Mouse (Mus musculus) CD4-positive, CD25-positive, alpha-beta regulatory T cell, adult 2 months (primary cell): ENCODE data around the gene Jaml.
A peak's percentile ranks its signal among the peaks of the same experiment; 100 is the strongest.

ENCODE experiments used
- DNase-seq: peaks from one replicate; pipeline ENCODE4 v3.0.0-alpha.2; 2012; ENCODE audit warnings: low read depth, low spot score

Jaml gene

GRCm38 (mm10) chr9:45083132-45083531 lies 4.1 kb downstream of the Jaml start:
- DNase-seq, result peak; percentile 60

DNA sequence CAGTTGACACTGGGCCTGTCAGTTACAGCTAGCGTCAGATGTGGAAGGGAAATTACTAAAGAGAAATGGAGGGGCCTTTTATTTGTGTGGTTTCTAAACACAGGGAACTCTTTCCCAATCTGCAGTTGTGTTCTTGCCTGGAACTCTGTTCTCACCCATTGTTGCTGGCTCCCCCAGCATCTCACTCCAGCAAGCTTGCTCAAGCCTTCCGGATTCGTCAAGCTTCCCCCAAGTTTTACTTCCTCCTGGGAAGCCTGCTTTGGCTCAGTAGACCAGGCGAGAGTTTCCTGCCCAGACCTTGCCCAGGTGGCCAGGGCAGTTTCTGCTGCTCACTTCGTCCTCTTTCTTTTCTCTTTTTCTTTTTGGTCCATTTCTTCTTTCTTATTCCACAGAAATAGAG lies 5.6 kb downstream of the Jaml start:
- DNase-seq, result no peak

GRCm38 (mm10) chr9:45085741-45086690 lies 7.0 kb downstream of the Jaml start:
- peak; percentile 19 for DNase-seq

DNA sequence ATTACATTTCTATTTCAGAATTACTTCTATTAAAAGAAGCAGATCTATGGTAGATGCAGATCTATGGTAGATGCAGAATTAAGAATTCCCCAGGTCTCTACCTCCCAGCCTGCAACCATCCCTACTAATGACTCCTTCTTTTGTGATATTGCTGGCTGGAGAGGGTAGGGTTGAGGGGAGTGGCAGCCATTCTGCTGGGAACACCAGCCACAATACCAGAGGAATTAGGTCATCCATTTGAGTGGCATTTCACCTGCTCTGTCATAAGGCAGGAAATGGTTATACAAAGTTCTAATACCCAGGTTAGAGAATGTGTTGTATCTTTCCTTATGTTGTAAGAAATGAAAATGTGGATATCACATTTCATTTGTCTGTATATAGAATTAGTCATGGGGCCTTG lies 9.1 kb downstream of the Jaml start:
- no peak for DNase-seq

GRCm38 (mm10) chr9:45090811-45091210 lies 11.8 kb downstream of the Jaml start:
- no peak for DNase-seq

DNA sequence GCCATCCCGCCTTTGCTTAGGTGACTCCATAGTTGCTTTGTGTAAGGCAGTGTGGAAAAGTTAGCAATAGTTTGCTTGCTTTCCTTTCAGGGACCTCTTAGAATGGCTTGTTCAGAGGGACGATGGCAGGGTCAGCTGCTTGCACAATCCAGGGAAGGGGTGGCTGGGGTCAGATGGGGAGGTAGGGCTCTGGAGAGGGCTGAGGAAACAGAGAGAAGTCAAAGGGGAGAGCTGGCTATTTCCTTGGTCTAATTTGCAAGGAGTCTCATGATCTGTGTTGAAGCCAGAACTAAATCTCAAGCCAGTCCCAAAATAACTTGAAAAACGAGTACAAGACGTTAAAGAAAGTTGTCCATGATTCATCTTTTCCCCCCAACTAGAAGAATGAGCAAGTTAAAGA lies 13.7 kb downstream of the Jaml start:
- DNase-seq, result no peak

- DNase-seq, result no peak
These were observed 16.4 kb downstream of the Jaml start for GRCm38 (mm10) chr9:45095149-45095937.

DNA sequence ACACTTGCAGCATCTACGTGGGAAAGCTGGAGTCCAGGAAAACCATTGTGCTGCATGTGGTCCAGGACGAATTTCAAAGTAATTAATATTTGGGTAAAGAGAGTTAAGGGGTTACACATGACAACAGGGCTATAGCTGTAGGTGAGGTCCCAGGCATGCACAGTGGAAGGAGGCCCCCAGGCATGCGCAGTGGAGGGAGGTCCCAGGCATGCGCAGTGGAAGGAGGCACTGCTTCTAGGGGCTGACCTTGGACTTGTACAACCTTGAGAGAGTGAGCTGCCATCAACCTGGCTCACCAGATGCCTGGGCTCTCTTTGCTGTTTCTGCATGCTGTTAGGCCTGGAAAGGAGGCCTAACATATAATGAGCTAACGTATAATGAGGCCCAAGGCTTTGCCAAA lies 18.9 kb downstream of the Jaml start:
- no peak for DNase-seq

DNA sequence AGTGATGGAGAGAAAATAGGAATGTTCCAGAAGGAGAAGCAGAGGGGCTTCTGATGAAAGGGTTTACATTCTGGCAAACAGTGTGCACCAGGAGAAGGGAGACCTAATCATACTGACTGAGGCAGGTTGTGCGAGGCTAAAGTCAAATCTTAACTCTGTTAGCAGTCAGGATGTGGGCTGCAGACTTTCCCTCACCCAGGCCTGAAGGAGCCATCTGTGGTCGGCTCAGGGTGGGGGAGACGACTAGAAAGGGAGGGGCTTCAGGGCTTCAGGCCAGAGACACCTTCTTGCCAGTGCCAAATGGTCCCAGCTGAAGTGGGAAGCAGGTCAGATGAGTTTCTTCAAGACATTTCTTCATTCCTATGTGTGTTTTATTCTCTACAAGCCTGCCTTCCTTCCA lies 19.4 kb downstream of the Jaml start:
- DNase-seq, result no peak

GRCm38 (mm10) chr9:45102528-45102927 lies 23.5 kb downstream of the Jaml start:
- DNase-seq, result no peak

DNA sequence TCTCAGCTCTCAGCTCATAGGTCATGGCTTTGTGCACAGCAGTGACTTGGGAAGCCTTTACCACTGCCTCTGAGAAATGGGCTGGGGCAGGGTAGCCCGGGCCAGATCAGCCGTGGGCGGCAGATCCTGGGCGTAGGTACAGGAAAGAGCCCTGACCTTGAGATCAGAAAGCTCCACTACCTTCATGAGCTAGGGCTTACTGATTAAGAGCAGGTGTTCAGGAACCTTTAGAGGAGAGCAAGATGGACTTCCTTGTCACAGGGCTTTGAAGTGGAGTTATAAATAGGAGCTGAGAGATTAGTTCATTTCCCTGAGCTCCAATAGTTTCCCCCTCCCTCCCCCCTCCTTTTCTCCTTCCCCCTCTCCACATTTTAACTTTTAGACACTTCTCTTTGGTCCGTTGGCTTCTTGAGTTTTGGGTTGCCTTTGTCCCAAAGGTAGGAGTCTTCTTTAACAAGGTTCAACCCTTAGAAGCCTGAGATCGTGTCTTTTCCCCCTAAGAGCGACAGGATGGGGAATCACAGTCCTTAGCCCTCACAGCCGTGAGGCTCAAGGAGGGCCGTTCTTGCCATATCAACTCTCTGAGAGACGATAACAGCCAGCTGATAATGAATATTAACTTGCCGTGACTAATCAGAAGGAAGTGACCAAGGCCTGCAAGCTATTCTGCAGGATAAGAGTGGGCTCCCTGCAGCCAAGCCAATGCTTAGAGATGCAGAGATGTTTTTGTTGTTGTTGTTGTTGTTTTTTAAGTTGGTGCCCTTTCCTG lies 24.4 kb downstream of the Jaml start:
- no peak for DNase-seq

DNA sequence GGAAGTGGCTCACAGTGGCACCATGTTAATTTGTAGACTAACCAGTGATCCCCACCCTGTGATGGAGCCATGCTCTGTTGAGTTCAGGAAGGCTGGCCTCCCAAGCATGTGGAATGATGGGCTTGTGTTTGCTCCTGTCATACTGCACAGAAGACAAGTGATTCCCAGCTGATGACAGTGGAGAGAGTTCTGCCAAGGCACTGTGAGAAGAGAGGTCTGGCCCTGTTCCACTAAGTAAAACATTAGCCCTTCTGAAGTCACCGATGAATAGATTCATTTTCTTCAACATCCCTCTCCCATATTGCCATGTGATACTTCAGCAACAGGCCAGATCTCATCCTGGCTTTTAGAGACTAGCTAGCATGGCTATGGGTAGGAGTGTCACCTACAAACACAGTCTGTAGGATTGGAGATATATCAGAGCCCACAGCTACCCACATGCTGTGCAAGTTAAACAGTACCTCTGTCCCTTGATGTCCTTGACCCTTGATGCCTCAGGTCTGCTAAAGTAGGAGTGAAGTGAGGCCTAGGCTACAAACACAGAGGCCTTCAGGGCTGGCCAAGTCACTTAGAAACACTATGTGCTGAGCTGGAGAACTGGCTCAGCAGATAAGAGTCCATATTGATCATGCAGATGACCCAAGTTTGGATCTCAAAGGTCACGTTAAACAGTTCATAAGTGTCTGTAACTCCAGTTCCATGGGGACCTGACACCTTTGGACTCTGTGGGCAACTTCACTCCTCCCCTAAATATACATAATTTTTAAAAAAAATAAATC lies 26.8 kb downstream of the Jaml start:
- DNase-seq, result no peak

DNA sequence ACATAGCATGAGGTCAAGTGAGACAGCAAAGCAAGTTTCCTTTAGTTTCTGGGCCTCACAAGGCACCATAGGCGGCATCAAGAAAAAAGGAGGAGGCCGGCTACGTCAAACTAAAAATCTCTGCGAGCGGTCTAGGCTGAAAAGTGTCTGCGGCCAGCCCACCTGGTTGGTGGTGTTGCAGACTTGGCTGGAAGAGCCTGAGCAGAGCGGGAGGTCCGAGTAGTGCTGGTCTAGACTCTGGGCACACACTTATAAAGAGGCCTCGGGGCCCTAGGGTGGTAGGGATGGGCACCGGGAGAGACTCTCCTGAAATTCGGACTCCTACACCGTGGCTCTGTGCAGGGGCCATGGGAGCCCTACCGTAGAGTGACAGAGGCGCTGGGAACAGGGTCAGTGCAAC lies 36.7 kb downstream of the Jaml start:
- no peak for DNase-seq

GRCm38 (mm10) chr9:45116819-45117218 lies 37.8 kb downstream of the Jaml start:
- peak; percentile 70 for DNase-seq

- no peak for DNase-seq
These were observed 38.9 kb downstream of the Jaml start, which contains the start of gene Scn2b for GRCm38 (mm10) chr9:45117741-45118431. Scn2b (plus strand) TSS chr9:45117782.

GRCm38 (mm10) chr9:45118552-45118951 lies 39.6 kb downstream of the Jaml start:
- DNase-seq, result no peak

GRCm38 (mm10) chr9:45119316-45119953 lies 40.5 kb downstream of the Jaml start:
- DNase-seq, result no peak

GRCm38 (mm10) chr9:45119954-45120530 lies 41.1 kb downstream of the Jaml start:
- no peak for DNase-seq

- no peak for DNase-seq
These were observed 41.6 kb downstream of the Jaml start for GRCm38 (mm10) chr9:45120567-45120966.

DNA sequence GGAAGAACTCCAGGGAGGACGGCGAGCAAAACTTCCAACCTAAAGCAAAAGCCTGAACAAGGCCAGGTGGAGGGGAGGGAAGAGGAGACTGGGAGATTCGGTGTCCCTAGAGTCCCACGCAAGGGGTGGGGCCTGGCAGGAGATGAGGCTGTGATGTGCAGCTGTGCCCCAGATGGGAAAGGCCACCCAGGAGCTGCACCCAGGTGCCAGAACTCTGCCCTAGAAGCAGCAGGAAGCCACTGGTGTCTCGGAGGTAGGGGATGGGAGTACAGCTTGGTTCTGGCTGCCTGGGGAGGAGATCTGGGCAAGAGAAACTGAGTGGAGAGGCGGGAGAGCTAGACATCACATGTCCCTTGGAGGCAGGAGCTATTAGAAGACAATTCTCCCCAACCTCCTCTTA lies 42.0 kb downstream of the Jaml start:
- no peak for DNase-seq
